Mouse (Mus musculus) megakaryocyte-erythroid progenitor cell, adult 5-6 weeks (primary cell): ENCODE data around the gene Timm23. TPM values are rescaled to one million over a fixed set of nuclear protein-coding genes. Genes with fewer than 3 reads are reported as not detected.

ENCODE experiments used
- ATAC-seq: replicated peaks from 2 replicates; pipeline ENCODE4 v1.8.0; 2016; ENCODE audit warnings: mild to moderate bottlenecking, inconsistent platforms; ENCODE audit not compliant: severe bottlenecking, poor library complexity, low FRiP score, low TSS enrichment
- total RNA-seq, 2 experiments: library from RNA; stranded (forward) in 1 of 2; stranded (reverse) in 1 of 2; fragments of 200-1000, 215-1000 nt in 1 of 2; fragments of >200 nt in 1 of 2; fragmentation: Nextera tagmentation in 1 of 2; gene quantifications; 2 replicates each; pipeline ENCODE4 v1.2.3; 2014 to 2017

Timm23 gene
- total RNA-seq, 2 experiments from 2014 or later, result 189 to 216 TPM

GRCm38 (mm10) chr14:32166062-32166441, 35.6 kb downstream of the Timm23 start:
- no peak for ATAC-seq

GRCm38 (mm10) chr14:32165278-32166061, 36.2 kb downstream of the Timm23 start:
- peak; percentile 54 for ATAC-seq

- ATAC-seq, result no peak
Measured at GRCm38 (mm10) chr14:32164173-32165051, 37.3 kb downstream of the Timm23 start.

GRCm38 (mm10) chr14:32163203-32163888, 38.4 kb downstream of the Timm23 start:
- ATAC-seq, result no peak

- no peak for ATAC-seq
Measured at GRCm38 (mm10) chr14:32162231-32162630, 39.5 kb downstream of the Timm23 start.

- peak; percentile 60 for ATAC-seq
Measured at GRCm38 (mm10) chr14:32161090-32161885, 40.4 kb downstream of the Timm23 start.

- no peak for ATAC-seq
Measured at GRCm38 (mm10) chr14:32160563-32160962, 41.1 kb downstream of the Timm23 start.

GRCm38 (mm10) chr14:32159690-32160246, 41.9 kb downstream of the Timm23 start, which contains the start of gene Ncoa4:
Gene Ncoa4 (plus strand): TSS chr14:32159865.
- ATAC-seq, result peak; percentile 88

- ATAC-seq, result no peak; the same call in 1 of the 2 replicates
Measured at GRCm38 (mm10) chr14:32159150-32159670, 42.5 kb downstream of the Timm23 start.

GRCm38 (mm10) chr14:32154758-32155157, 46.9 kb downstream of the Timm23 start:
- ATAC-seq, result no peak

- no peak for ATAC-seq
Measured at GRCm38 (mm10) chr14:32153156-32153555, 48.5 kb downstream of the Timm23 start.

GRCm38 (mm10) chr14:32152243-32152965, 49.3 kb downstream of the Timm23 start:
- no peak for ATAC-seq

GRCm38 (mm10) chr14:32150872-32151271, 50.8 kb downstream of the Timm23 start:
- ATAC-seq, result no peak

- no peak for ATAC-seq
Measured at GRCm38 (mm10) chr14:32146578-32146977, 55.1 kb downstream of the Timm23 start.

GRCm38 (mm10) chr14:32145809-32146511, 55.7 kb downstream of the Timm23 start:
- ATAC-seq, result peak; percentile 91

- no peak for ATAC-seq
Measured at GRCm38 (mm10) chr14:32145401-32145800, 56.3 kb downstream of the Timm23 start.

GRCm38 (mm10) chr14:32144734-32145133, 57.0 kb downstream of the Timm23 start:
- no peak for ATAC-seq
